Mouse (Mus musculus) kidney, embryonic 14.5 days (tissue): ENCODE measurements at regions not wholly inside any gene's neighbourhood (a gene's known extent, or its start where the extent isn't known, plus 50 kb on each side); places are given as distances from the start of the nearest gene placed in this dataset.
A peak's percentile ranks its signal among the peaks of the same experiment; 100 is the strongest.

ENCODE experiments used
- ATAC-seq: fragments of 200-750 bp; cut with Nextera tagmentation; 2 replicates; pipeline ENCODE4 v1.8.0; 2017; ENCODE audit warnings: moderate number of reproducible peaks, mild to moderate bottlenecking, moderate TSS enrichment, moderate library complexity; ENCODE audit not compliant: low FRiP score, low TSS enrichment
- H3K27ac ChIP-seq: fragments of 300-500 bp; sonication (generic); 2 replicates; pipeline ENCODE4 v1.5.1; 2014; ENCODE audit warnings: low read depth, mild to moderate bottlenecking, low read length, moderate library complexity, mixed read lengths
- H3K27me3 ChIP-seq: fragments of 300-500 bp; sonication (generic); 2 replicates; pipeline ENCODE4 v1.6.1; 2014; ENCODE audit warnings: mild to moderate bottlenecking, low read length; ENCODE audit not compliant: control insufficient read depth, insufficient read depth
- H3K36me3 ChIP-seq: fragments of 300-500 bp; sonication (generic); 2 replicates; pipeline ENCODE4 v1.6.1; 2014; ENCODE audit warnings: low read length, mixed read lengths; ENCODE audit not compliant: control insufficient read depth, insufficient read depth
- H3K4me1 ChIP-seq: fragments of 300-500 bp; sonication (generic); 2 replicates; pipeline ENCODE4 v1.6.1; 2014; ENCODE audit warnings: low read length, mixed read lengths; ENCODE audit not compliant: control insufficient read depth, insufficient read depth
- H3K4me2 ChIP-seq: fragments of 300-500 bp; sonication (generic); replicated peaks from 2 replicates; pipeline ENCODE4 v1.6.1; 2014; ENCODE audit warnings: low read depth, mild to moderate bottlenecking, low read length
- H3K4me3 ChIP-seq: fragments of 300-500 bp; sonication (generic); 2 replicates; pipeline ENCODE4 v1.5.1; 2014; ENCODE audit warnings: mild to moderate bottlenecking, low read length
- H3K9ac ChIP-seq: fragments of 300-500 bp; sonication (generic); 2 replicates; pipeline ENCODE4 v1.6.1; 2014; ENCODE audit warnings: low read depth, mild to moderate bottlenecking, low read length, moderate library complexity
- H3K9me3 ChIP-seq: fragments of 300-500 bp; sonication (generic); 2 replicates; pipeline ENCODE4 v1.6.1; 2016; ENCODE audit warnings: low read length; ENCODE audit not compliant: control insufficient read depth
- WGBS: fragments of 180-500 bp; shearing (Covaris S2); extraction: QIAGEN DNeasy Blood & Tissue Kit; methylation state at CpG from one replicate; pipeline ENCODE4 v1.1.7; 2014; 5-methylcytosine and 5-hydroxymethylcytosine counted together

- Histone ChIP-seq H3K27ac (no peak overlapping the region), H3K9ac (no peak overlapping the region), H3K4me1 (no peaks in the 10 kb centered on the region), H3K27me3 (no peaks in the 10 kb centered on the region), H3K4me2 (no peak overlapping the region), H3K4me3 (no peak overlapping the region), H3K36me3 (no peaks in the 10 kb centered on the region), H3K9me3 (no peaks in the 10 kb centered on the region)
- 25% methylated on average over 3 of the region's 3 CpGs for WGBS
- 0 out of 2 replicates have a peak, but pooled peaks have one; percentile 46 for ATAC-seq
Observed at GRCm38 (mm10) chr9:9290767-9291166, 51.9 kb upstream of the Arhgap42 start.

- Histone ChIP-seq H3K4me2 (no peak overlapping the region), H3K27me3 (no peaks in the 10 kb centered on the region), H3K9me3 (no peaks in the 10 kb centered on the region), H3K4me1 (no peaks in the 10 kb centered on the region), H3K27ac (no peak overlapping the region), H3K4me3 (no peak overlapping the region), H3K9ac (no peak overlapping the region), H3K36me3 (no peaks in the 10 kb centered on the region)
- WGBS = 77% methylated on average over 6 of the region's 6 CpGs
- ATAC-seq = no peak
Observed at GRCm38 (mm10) chr9:9289570-9289969, 50.7 kb upstream of the Arhgap42 start.
